Mouse (Mus musculus) heart, embryonic 10.5 days (tissue): ENCODE measurements around the gene Ift81. TPM values are rescaled to one million over a fixed set of nuclear protein-coding genes. Genes with fewer than 3 reads are reported as not detected.
A peak's percentile ranks its signal among the peaks of the same experiment; 100 is the strongest.

Experiments
- DNase-seq: peaks from one replicate; pipeline ENCODE4 v3.0.0-alpha.2; 2017; ENCODE audit warnings: low spot score
- H3K27ac ChIP-seq: fragments of 300-500 bp; sonication (generic); 2 replicates; pipeline ENCODE4 v1.5.1; 2016; ENCODE audit warnings: mild to moderate bottlenecking
- H3K27me3 ChIP-seq: fragments of 300-500 bp; sonication (generic); 2 replicates; pipeline ENCODE4 v1.6.1; 2016; ENCODE audit warnings: mild to moderate bottlenecking; ENCODE audit not compliant: poor library complexity, insufficient read depth, severe bottlenecking
- H3K36me3 ChIP-seq: fragments of 300-500 bp; sonication (generic); 2 replicates; pipeline ENCODE4 v1.6.1; 2016; ENCODE audit warnings: mild to moderate bottlenecking, moderate library complexity
- H3K4me1 ChIP-seq: fragments of 300-500 bp; sonication (generic); 2 replicates; pipeline ENCODE4 v1.6.1; 2016; ENCODE audit warnings: mild to moderate bottlenecking
- H3K4me3 ChIP-seq: fragments of 300-500 bp; sonication (generic); 2 replicates; pipeline ENCODE4 v1.5.1; 2016; ENCODE audit warnings: mild to moderate bottlenecking, moderate library complexity
- H3K9me3 ChIP-seq: fragments of 300-500 bp; sonication (generic); 2 replicates; pipeline ENCODE4 v1.6.1; 2016; ENCODE audit warnings: mild to moderate bottlenecking, moderate library complexity
- WGBS: fragments of 180-500 bp; shearing (Covaris S2); methylation state at CpG from one replicate; pipeline ENCODE4 v1.1.7; 2016; 5-methylcytosine and 5-hydroxymethylcytosine counted together
- polyA plus RNA-seq: library from polyadenylated mRNA; unstranded; fragments of >200 nt; fragmentation: Nextera tagmentation; extraction: Ambion mirVana; gene quantifications from 2 replicates; pipeline ENCODE4 v1.2.1, GENCODE M21; 2016

Ift81 gene
- polyA plus RNA-seq, 1 experiment from 2014 or later = 35.2 TPM

GRCm38 (mm10) chr5:122533884-122534283 lies 80.4 kb downstream of the Ift81 start:
- no peaks in the 10 kb centered on the region for H3K27me3 ChIP-seq
- 84% methylated on average over 8 of the region's 8 CpGs for WGBS
- no peak for DNase-seq
- H3K9me3 ChIP-seq = no peaks in the 10 kb centered on the region
- peaks cover 19% of the 10 kb centered on the region; the same call in 1 of the 2 replicates for H3K36me3 ChIP-seq
- no peak overlapping the region for H3K4me3 ChIP-seq
- no peak overlapping the region for H3K27ac ChIP-seq
- H3K4me1 ChIP-seq = peaks cover 23% of the 10 kb centered on the region

GRCm38 (mm10) chr5:122529913-122530604 lies 84.3 kb downstream of the Ift81 start:
- Histone ChIP-seq H3K4me3 (no peak overlapping the region), H3K27ac (peak overlapping the region; percentile 87), H3K4me1 (peaks cover 62% of the 10 kb centered on the region), H3K9me3 (no peaks in the 10 kb centered on the region), H3K27me3 (no peaks in the 10 kb centered on the region), H3K36me3 (peaks cover 8% of the 10 kb centered on the region; the same call in 1 of the 2 replicates)
- DNase-seq = peak; percentile 62
- 79% methylated on average over 9 of the region's 9 CpGs for WGBS

GRCm38 (mm10) chr5:122529316-122529715 lies 85.0 kb downstream of the Ift81 start:
- Histone ChIP-seq H3K4me1 (peaks cover 65% of the 10 kb centered on the region), H3K4me3 (no peak overlapping the region), H3K27me3 (no peaks in the 10 kb centered on the region), H3K36me3 (peaks cover 8% of the 10 kb centered on the region; the same call in 1 of the 2 replicates), H3K27ac (peak overlapping the region; percentile 87), H3K9me3 (no peaks in the 10 kb centered on the region)
- WGBS = 48% methylated on average over 3 of the region's 3 CpGs
- no peak for DNase-seq

- Histone ChIP-seq H3K4me3 (no peak overlapping the region), H3K36me3 (peaks cover 8% of the 10 kb centered on the region; the same call in 1 of the 2 replicates), H3K27ac (peak overlapping the region; percentile 87), H3K27me3 (no peaks in the 10 kb centered on the region), H3K9me3 (no peaks in the 10 kb centered on the region), H3K4me1 (peaks cover 70% of the 10 kb centered on the region)
- no peak for DNase-seq
- 78% methylated on average over 3 of the region's 3 CpGs for WGBS
Measured at GRCm38 (mm10) chr5:122528591-122528990, 85.7 kb downstream of the Ift81 start.

GRCm38 (mm10) chr5:122527761-122528160 lies 86.6 kb downstream of the Ift81 start:
- DNase-seq = no peak
- WGBS = 29% methylated on average over 11 of the region's 11 CpGs
- Histone ChIP-seq H3K27ac (peak overlapping the region; percentile 87), H3K4me3 (peak overlapping the region; percentile 19; the same call in 1 of the 2 replicates), H3K27me3 (no peaks in the 10 kb centered on the region), H3K9me3 (no peaks in the 10 kb centered on the region), H3K36me3 (peaks cover 8% of the 10 kb centered on the region; the same call in 1 of the 2 replicates), H3K4me1 (peaks cover 70% of the 10 kb centered on the region)

GRCm38 (mm10) chr5:122526878-122527730 lies 87.2 kb downstream of the Ift81 start:
- Histone ChIP-seq H3K36me3 (0 out of 2 replicates have a peak, but pooled peaks cover 5% of the 10 kb centered on the region), H3K4me3 (no peak overlapping the region), H3K27ac (peak overlapping the region; percentile 87), H3K27me3 (no peaks in the 10 kb centered on the region), H3K4me1 (peaks cover 65% of the 10 kb centered on the region), H3K9me3 (no peaks in the 10 kb centered on the region)
- 51% methylated on average over 15 of the region's 15 CpGs for whole genome bisulfite sequencing
- no peak for DNase-seq

GRCm38 (mm10) chr5:122526405-122526804 lies 87.9 kb downstream of the Ift81 start:
- Histone ChIP-seq H3K36me3 (0 out of 2 replicates have a peak, but pooled peaks cover under 1% of the 10 kb centered on the region), H3K9me3 (no peaks in the 10 kb centered on the region), H3K4me1 (peaks cover 66% of the 10 kb centered on the region), H3K27ac (peak overlapping the region; percentile 87), H3K27me3 (no peaks in the 10 kb centered on the region), H3K4me3 (no peak overlapping the region)
- 87% methylated on average over 9 of the region's 9 CpGs for whole genome bisulfite sequencing
- DNase-seq = no peak

- H3K4me1 ChIP-seq = peaks cover 76% of the 10 kb centered on the region
Measured at GRCm38 (mm10) chr5:122525238-122525931, 88.9 kb downstream of the Ift81 start.

GRCm38 (mm10) chr5:122524854-122525237 lies 89.5 kb downstream of the Ift81 start:
- DNase-seq = no peak
- H3K4me1 ChIP-seq = peaks cover 76% of the 10 kb centered on the region
- H3K36me3 ChIP-seq = no peaks in the 10 kb centered on the region
- no peak overlapping the region for H3K4me3 ChIP-seq
- H3K27ac ChIP-seq = peak overlapping the region; percentile 87
- 78% methylated on average over 4 of the region's 4 CpGs for WGBS
- no peaks in the 10 kb centered on the region for H3K9me3 ChIP-seq
- H3K27me3 ChIP-seq = no peaks in the 10 kb centered on the region

More at GRCm38 (mm10) chr5:122525238-122525931, 88.9 kb downstream of the Ift81 start:
- DNase-seq = no peak
- Histone ChIP-seq H3K27ac (peak overlapping the region; percentile 87), H3K9me3 (no peaks in the 10 kb centered on the region), H3K36me3 (no peaks in the 10 kb centered on the region), H3K27me3 (no peaks in the 10 kb centered on the region), H3K4me3 (no peak overlapping the region)
- WGBS = 71% methylated on average over 14 of the region's 14 CpGs

GRCm38 (mm10) chr5:122524244-122524643 lies 90.1 kb downstream of the Ift81 start:
- Histone ChIP-seq H3K4me3 (no peak overlapping the region), H3K27me3 (no peaks in the 10 kb centered on the region), H3K4me1 (peaks cover 76% of the 10 kb centered on the region), H3K9me3 (no peaks in the 10 kb centered on the region), H3K27ac (peak overlapping the region; percentile 87), H3K36me3 (no peaks in the 10 kb centered on the region)
- 57% methylated on average over 3 of the region's 3 CpGs for WGBS
- DNase-seq = no peak

- 11% methylated on average over 3 of the region's 3 CpGs for WGBS
- 0 out of 2 replicates have a peak, but pooled peaks cover 2% of the 10 kb centered on the region for H3K36me3 ChIP-seq
- DNase-seq = peak; percentile 94
- H3K4me3 ChIP-seq = peak overlapping the region; percentile 31; the same call in 1 of the 2 replicates
- H3K27me3 ChIP-seq = no peaks in the 10 kb centered on the region
- H3K27ac ChIP-seq = peak overlapping the region; percentile 85
- no peaks in the 10 kb centered on the region for H3K9me3 ChIP-seq
- peaks cover 76% of the 10 kb centered on the region for H3K4me1 ChIP-seq
Measured at GRCm38 (mm10) chr5:122521130-122521473, 93.2 kb downstream of the Ift81 start.

- H3K4me1 ChIP-seq = peaks cover 73% of the 10 kb centered on the region
- DNase-seq = peak; percentile 91
- H3K27me3 ChIP-seq = no peaks in the 10 kb centered on the region
- H3K9me3 ChIP-seq = no peaks in the 10 kb centered on the region
- H3K27ac ChIP-seq = peak overlapping the region; percentile 85
- H3K36me3 ChIP-seq = 0 out of 2 replicates have a peak, but pooled peaks cover 2% of the 10 kb centered on the region
- WGBS = 24% methylated on average over 23 of the region's 23 CpGs
- H3K4me3 ChIP-seq = peak overlapping the region; percentile 31; the same call in 1 of the 2 replicates
Measured at GRCm38 (mm10) chr5:122520254-122521129, 93.8 kb downstream of the Ift81 start.
